In genomic region chr14:21902856-21903255, GRCm38 (mm10) we compare ENCODE assay signal across 13 mouse cellular contexts. TPM values are rescaled to one million over a fixed set of nuclear protein-coding genes. Genes with fewer than 3 reads are reported as not detected.
DNase-seq lines count a peak whose midpoint lies in the region; ATAC-seq lines count a peak whose summit lies in the region.
"Had no signal": no experiment of that assay in that cellular context is flagged by ENCODE, and none has a peak within 500 bp of the region (broad histone marks: within the 10 kb centered on the region; RNA-seq: fewer than 3 reads in every experiment).

No protein-coding gene starts in this region.

- no peaks in the 10 kb centered on the region for H3K9me3 ChIP-seq in kidney, embryonic 16.5 days (ENCODE audit: low read length)
- no peaks in the 10 kb centered on the region for H3K9me3 ChIP-seq in hindbrain, embryonic 13.5 days
- no peaks in the 10 kb centered on the region for H3K9me3 ChIP-seq in stomach, embryonic 14.5 days (ENCODE audit: control insufficient read depth, low read depth, low read length)
- H3K9me3 ChIP-seq: embryonic facial prominence, embryonic 15.5 days; forebrain, embryonic 13.5 days; liver, embryonic 12.5 days had no signal

- H3K36me3 ChIP-seq in kidney, embryonic 16.5 days (ENCODE audit: insufficient read depth, low read length), result no peaks in the 10 kb centered on the region
- H3K36me3 ChIP-seq in hindbrain, embryonic 13.5 days, result no peaks in the 10 kb centered on the region
- H3K36me3 ChIP-seq in stomach, embryonic 14.5 days (ENCODE audit: control insufficient read depth, insufficient read depth, low read length), result no peaks in the 10 kb centered on the region
- H3K36me3 ChIP-seq: embryonic facial prominence, embryonic 15.5 days; liver, embryonic 12.5 days had no signal

- DNase-seq in heart, adult 11 months, result peak; percentile 81
- DNase-seq in heart, adult 18-20 months, result no peak
- DNase-seq in kidney, postnatal 36 days, result no peak
- DNase-seq in gastrocnemius, postnatal 10 days, result no peak
- DNase-seq: right cerebral cortex, adult 18-20 months had no signal

- H3K4me3 ChIP-seq in kidney, embryonic 16.5 days (ENCODE audit: low read length), result no peak overlapping the region
- no peak overlapping the region for H3K4me3 ChIP-seq in hindbrain, embryonic 13.5 days
- H3K4me3 ChIP-seq in stomach, embryonic 14.5 days (ENCODE audit: low read depth, low read length), result no peak overlapping the region
- H3K4me3 ChIP-seq: embryonic facial prominence, embryonic 15.5 days; forebrain, embryonic 13.5 days; layer of hippocampus, adult 2 months; left cerebral cortex, adult 2 months; liver, embryonic 12.5 days had no signal

- peaks cover 24% of the 10 kb centered on the region for H3K4me1 ChIP-seq in kidney, embryonic 16.5 days (ENCODE audit: insufficient read depth, low read length)
- peaks cover 26% of the 10 kb centered on the region for H3K4me1 ChIP-seq in hindbrain, embryonic 13.5 days (replicated peaks)
- H3K4me1 ChIP-seq in stomach, embryonic 14.5 days (ENCODE audit: control insufficient read depth, insufficient read depth, low read length), result peaks cover 28% of the 10 kb centered on the region
- H3K4me1 ChIP-seq: liver, embryonic 12.5 days had no signal

- no peak overlapping the region for H3K4me2 ChIP-seq in kidney, embryonic 16.5 days (replicated peaks; ENCODE audit: low read depth, low read length)
- no peak overlapping the region for H3K4me2 ChIP-seq in hindbrain, embryonic 13.5 days
- no peak overlapping the region for H3K4me2 ChIP-seq in stomach, embryonic 14.5 days (replicated peaks; ENCODE audit: low read depth, low read length)

- H3K9ac ChIP-seq in kidney, embryonic 16.5 days (replicated peaks; ENCODE audit: low read length), result 0 out of 2 replicates have a peak overlapping the region, but pooled peaks have one; percentile 18
- H3K9ac ChIP-seq in hindbrain, embryonic 13.5 days, result no peak overlapping the region
- H3K9ac ChIP-seq in stomach, embryonic 14.5 days (replicated peaks; ENCODE audit: low read depth, low read length), result no peak overlapping the region
- H3K9ac ChIP-seq: embryonic facial prominence, embryonic 15.5 days; forebrain, embryonic 13.5 days; liver, embryonic 12.5 days had no signal

- 0 out of 2 replicates have a peak, but pooled peaks cover 4% of the 10 kb centered on the region for H3K27me3 ChIP-seq in kidney, embryonic 16.5 days (ENCODE audit: insufficient read depth, low read length)
- H3K27me3 ChIP-seq in hindbrain, embryonic 13.5 days, result no peaks in the 10 kb centered on the region
- H3K27me3 ChIP-seq in stomach, embryonic 14.5 days (ENCODE audit: control insufficient read depth, insufficient read depth, low read length), result no peaks in the 10 kb centered on the region
- H3K27me3 ChIP-seq: embryonic facial prominence, embryonic 15.5 days; forebrain, embryonic 13.5 days; liver, embryonic 12.5 days had no signal

- peak overlapping the region; percentile 36; the same call in 1 of the 2 replicates for H3K27ac ChIP-seq in kidney, embryonic 16.5 days (ENCODE audit: low read length)
- 0 out of 2 replicates have a peak overlapping the region, but pooled peaks have one; percentile 87 for H3K27ac ChIP-seq in hindbrain, embryonic 13.5 days
- peak overlapping the region; percentile 88; the same call in 1 of the 2 replicates for H3K27ac ChIP-seq in stomach, embryonic 14.5 days (ENCODE audit: low read length)
- H3K27ac ChIP-seq: forebrain, embryonic 13.5 days; left cerebral cortex, adult 2 months; liver, embryonic 12.5 days had no signal

- no peak for ATAC-seq in kidney, embryonic 16.5 days (ENCODE audit: low FRiP score, low TSS enrichment)
- no peak for ATAC-seq in hindbrain, embryonic 13.5 days (ENCODE audit: low FRiP score)
- ATAC-seq in stomach, embryonic 14.5 days (ENCODE audit: insufficient number of reproducible peaks, insufficient read depth, low FRiP score, low read depth), result no peak
- ATAC-seq: forebrain, embryonic 13.5 days; liver, embryonic 12.5 days had no signal

- WGBS in kidney, embryonic 16.5 days, result 68% methylated on average over 1 of the region's 1 CpGs
- 80% methylated on average over 1 of the region's 1 CpGs for WGBS in hindbrain, embryonic 13.5 days
- 23% methylated on average over 1 of the region's 1 CpGs for WGBS in stomach, embryonic 14.5 days

RNA-seq across cellular contexts. Expression of gene Comtd1, which starts 54.1 kb away (rescaled TPM):
- total RNA-seq in heart, adult 18-20 months (2021), result 1 to 10 TPM; 8.1 to 8.4 TPM
- 30.8 and 36.2 TPM in 2 replicates for polyA plus RNA-seq in kidney, embryonic 16.5 days (2015; fragmentation: Nextera tagmentation; extraction: Ambion mirVana)
- polyA plus RNA-seq in hindbrain, embryonic 13.5 days (2015; fragmentation: Nextera tagmentation; extraction: Ambion mirVana), result 34.2 TPM in 2 replicates
- 25.8 and 29.8 TPM in 2 replicates for polyA plus RNA-seq in stomach, embryonic 14.5 days (2014; fragmentation: Nextera tagmentation; extraction: Ambion mirVana)
- total RNA-seq in gastrocnemius, postnatal 10 days (2021), result 10 to 100 TPM; 10.3 to 11.1 TPM

Comparison
In these comparisons a context has a peak if more than half of its experiments do, and no peak if none do; other contexts are left out.
1. H3K27ac ChIP-seq: peak in every context shown above with its lines; median percentile 88 in stomach, embryonic 14.5 days; 87 in hindbrain, embryonic 13.5 days; 36 in kidney, embryonic 16.5 days.